Mouse (Mus musculus): ENCODE data around the gene Foxr2. TPM values are rescaled to one million over a fixed set of nuclear protein-coding genes. Genes with fewer than 3 reads are reported as not detected.

The Foxr2 gene
- polyA plus RNA-seq, 1 experiment from 2014 or later, result 0.06 TPM

Other genes with a start within 250 kb of the Foxr2 start
- gene Usp51, start 112.3 kb upstream of the Foxr2 start, polyA plus RNA-seq (2015; fragmentation: Nextera tagmentation; extraction: Ambion mirVana), result 0.56 and 0.59 TPM in 2 replicates
- gene Mageh1, start 81.2 kb upstream of the Foxr2 start, polyA plus RNA-seq (2015; fragmentation: Nextera tagmentation; extraction: Ambion mirVana), result 39.3 and 42.5 TPM in 2 replicates
- gene Rragb, start 21.2 kb downstream of the Foxr2 start, polyA plus RNA-seq (2015; fragmentation: Nextera tagmentation; extraction: Ambion mirVana), result 0.91 and 0.97 TPM in 2 replicates
- gene Klf8, start 118.7 kb downstream of the Foxr2 start, polyA plus RNA-seq (2015; fragmentation: Nextera tagmentation; extraction: Ambion mirVana), result 1.1 and 1.2 TPM in 2 replicates